Mouse (Mus musculus) liver, embryonic 15.5 days (tissue): Measurements from ENCODE around the gene Wdr18. TPM values are rescaled to one million over a fixed set of nuclear protein-coding genes. Genes with fewer than 3 reads are reported as not detected.

Experiments
- ATAC-seq: fragments of 200-750 bp; cut with Nextera tagmentation; 2 replicates; pipeline ENCODE4 v1.8.0; 2017; ENCODE audit warnings: moderate number of reproducible peaks, mild to moderate bottlenecking, moderate library complexity; ENCODE audit not compliant: insufficient read depth
- H3K27ac ChIP-seq: fragments of 300-500 bp; sonication (generic); replicated peaks from 2 replicates; pipeline ENCODE4 v1.5.1; 2015; ENCODE audit warnings: mild to moderate bottlenecking, inconsistent platforms
- H3K27me3 ChIP-seq: fragments of 300-500 bp; sonication (generic); 2 replicates; pipeline ENCODE4 v1.6.1; 2015; ENCODE audit warnings: mild to moderate bottlenecking, inconsistent platforms
- H3K36me3 ChIP-seq: fragments of 300-500 bp; sonication (generic); replicated peaks from 2 replicates; pipeline ENCODE4 v1.6.1; 2015; ENCODE audit warnings: moderate library complexity, mild to moderate bottlenecking, inconsistent platforms
- H3K4me1 ChIP-seq: fragments of 300-500 bp; sonication (generic); replicated peaks from 2 replicates; pipeline ENCODE4 v1.6.1; 2015; ENCODE audit warnings: inconsistent platforms
- H3K4me2 ChIP-seq: fragments of 300-500 bp; sonication (generic); 2 replicates; pipeline ENCODE4 v1.6.1; 2015; ENCODE audit warnings: moderate library complexity, mild to moderate bottlenecking, inconsistent platforms
- H3K4me3 ChIP-seq: fragments of 300-500 bp; sonication (generic); replicated peaks from 2 replicates; pipeline ENCODE4 v1.5.1; 2015; ENCODE audit warnings: mild to moderate bottlenecking, inconsistent platforms
- H3K9ac ChIP-seq: fragments of 300-500 bp; sonication (generic); 2 replicates; pipeline ENCODE4 v1.6.1; 2015; ENCODE audit warnings: moderate library complexity, mild to moderate bottlenecking, inconsistent platforms
- H3K9me3 ChIP-seq: fragments of 300-500 bp; sonication (generic); replicated peaks from 2 replicates; pipeline ENCODE4 v1.6.1; 2016; ENCODE audit warnings: inconsistent platforms
- WGBS: fragments of 180-500 bp; shearing (Covaris S2); methylation state at CpG from one replicate; pipeline ENCODE4 v1.1.7; 2015; ENCODE audit warnings: mixed read lengths; ENCODE audit not compliant: insufficient replicate concordance; 5-methylcytosine and 5-hydroxymethylcytosine counted together
- polyA plus RNA-seq: library from polyadenylated mRNA; unstranded; fragments of >200 nt; fragmentation: Nextera tagmentation; extraction: Ambion mirVana; gene quantifications from 2 replicates; pipeline ENCODE4 v1.2.1, GENCODE M21; 2015

Gene Wdr18
- 46.3 and 48.4 TPM in 2 replicates for polyA plus RNA-seq

GRCm38 (mm10) chr10:79959847-79960601, at the start of gene Wdr18:
Gene Wdr18, plus strand, starts transcription at chr10:79960152.
- peak; percentile 92 for ATAC-seq
- Histone ChIP-seq H3K27ac (peak within 1 kb of the TSS; percentile 64), H3K4me3 (peak within 1 kb of the TSS; percentile 85), H3K36me3 (peaks cover 35% of the 10 kb centered on the region), H3K9ac (peak within 1 kb of the TSS; percentile 77), H3K4me1 (peaks cover 39% of the 10 kb centered on the region), H3K9me3 (no peaks in the 10 kb centered on the region), H3K27me3 (no peaks in the 10 kb centered on the region), H3K4me2 (peak within 1 kb of the TSS; percentile 92)
- WGBS, result under 1% methylated on average over 61 of the region's 61 CpGs

GRCm38 (mm10) chr10:79910556-79910955, 49.4 kb upstream of the Wdr18 start, which contains the start of gene Gm26602:
Gene Gm26602, plus strand, starts transcription at chr10:79910856.
- peaks cover 45% of the 10 kb centered on the region for H3K36me3 ChIP-seq
- H3K9ac ChIP-seq, result no peak within 1 kb of the TSS
- no peak for ATAC-seq
- H3K4me1 ChIP-seq, result peaks cover 68% of the 10 kb centered on the region
- H3K27me3 ChIP-seq, result no peaks in the 10 kb centered on the region
- H3K4me3 ChIP-seq, result no peak within 1 kb of the TSS
- 86% methylated on average over 4 of the region's 4 CpGs for WGBS
- peak within 1 kb of the TSS; percentile 82; the same call in 1 of the 2 replicates for H3K27ac ChIP-seq
- peak within 1 kb of the TSS; percentile 72; the same call in 1 of the 2 replicates for H3K4me2 ChIP-seq
- no peaks in the 10 kb centered on the region for H3K9me3 ChIP-seq

- Histone ChIP-seq H3K36me3 (peaks cover 29% of the 10 kb centered on the region; the same call in 1 of the 2 replicates), H3K9me3 (no peaks in the 10 kb centered on the region), H3K4me1 (peaks cover 78% of the 10 kb centered on the region), H3K4me3 (no peak overlapping the region), H3K27me3 (peaks cover 5% of the 10 kb centered on the region), H3K9ac (no peak overlapping the region), H3K4me2 (no peak overlapping the region), H3K27ac (no peak overlapping the region)
- no peak for ATAC-seq
- 72% methylated on average over 20 of the region's 20 CpGs for WGBS
These were observed 47.5 kb upstream of the Wdr18 start for GRCm38 (mm10) chr10:79912412-79912811.

GRCm38 (mm10) chr10:79914131-79914947, 45.6 kb upstream of the Wdr18 start:
- H3K4me3 ChIP-seq, result peak overlapping the region; percentile 77
- peaks cover 84% of the 10 kb centered on the region for H3K4me1 ChIP-seq
- H3K27me3 ChIP-seq, result peaks cover 24% of the 10 kb centered on the region
- WGBS, result 21% methylated on average over 11 of the region's 11 CpGs
- H3K9ac ChIP-seq, result peak overlapping the region; percentile 88
- peak; percentile 73 for ATAC-seq
- H3K4me2 ChIP-seq, result peak overlapping the region; percentile 97
- H3K9me3 ChIP-seq, result no peaks in the 10 kb centered on the region
- peaks cover 29% of the 10 kb centered on the region; the same call in 1 of the 2 replicates for H3K36me3 ChIP-seq
- H3K27ac ChIP-seq, result peak overlapping the region; percentile 87

- Histone ChIP-seq H3K4me2 (peak overlapping the region; percentile 97), H3K36me3 (peaks cover 29% of the 10 kb centered on the region; the same call in 1 of the 2 replicates), H3K9ac (peak overlapping the region; percentile 88), H3K9me3 (no peaks in the 10 kb centered on the region), H3K4me3 (peak overlapping the region; percentile 77), H3K27ac (peak overlapping the region; percentile 87), H3K4me1 (peaks cover 84% of the 10 kb centered on the region), H3K27me3 (peaks cover 32% of the 10 kb centered on the region)
- ATAC-seq, result 0 out of 2 replicates have a peak, but pooled peaks have one; percentile 0
- WGBS, result 31% methylated on average over 7 of the region's 7 CpGs
These were observed 44.9 kb upstream of the Wdr18 start for GRCm38 (mm10) chr10:79914948-79915596.

- no peak for ATAC-seq
- peak overlapping the region; percentile 88 for H3K9ac ChIP-seq
- peak overlapping the region; percentile 77 for H3K4me3 ChIP-seq
- peak overlapping the region; percentile 97 for H3K4me2 ChIP-seq
- 8% methylated on average over 8 of the region's 8 CpGs for WGBS
- H3K27ac ChIP-seq, result peak overlapping the region; percentile 87
- H3K36me3 ChIP-seq, result peaks cover 21% of the 10 kb centered on the region; the same call in 1 of the 2 replicates
- H3K4me1 ChIP-seq, result peaks cover 93% of the 10 kb centered on the region
- peaks cover 42% of the 10 kb centered on the region for H3K27me3 ChIP-seq
- H3K9me3 ChIP-seq, result no peaks in the 10 kb centered on the region
These were observed 43.9 kb upstream of the Wdr18 start for GRCm38 (mm10) chr10:79916081-79916480.

- Histone ChIP-seq H3K27me3 (peaks cover 51% of the 10 kb centered on the region), H3K36me3 (peaks cover 12% of the 10 kb centered on the region; the same call in 1 of the 2 replicates), H3K9ac (peak within 1 kb of the TSS; percentile 88), H3K9me3 (no peaks in the 10 kb centered on the region), H3K4me3 (peak within 1 kb of the TSS; percentile 77), H3K27ac (peak within 1 kb of the TSS; percentile 87), H3K4me2 (peak within 1 kb of the TSS; percentile 97), H3K4me1 (peaks cover 97% of the 10 kb centered on the region)
- ATAC-seq, result peak; percentile 76
- 2% methylated on average over 42 of the region's 42 CpGs for WGBS
These were observed 43.0 kb upstream of the Wdr18 start, which contains the start of gene Kiss1r for GRCm38 (mm10) chr10:79916808-79917531. Gene Kiss1r, plus strand, starts transcription at chr10:79916971.

- peaks cover 92% of the 10 kb centered on the region for H3K4me1 ChIP-seq
- H3K4me3 ChIP-seq, result peak overlapping the region; percentile 77
- no peaks in the 10 kb centered on the region for H3K9me3 ChIP-seq
- peak overlapping the region; percentile 87; the same call in 1 of the 2 replicates for H3K27ac ChIP-seq
- H3K27me3 ChIP-seq, result peaks cover 57% of the 10 kb centered on the region
- peak overlapping the region; percentile 97 for H3K4me2 ChIP-seq
- WGBS, result 55% methylated on average over 5 of the region's 5 CpGs
- no peak for ATAC-seq
- no peak overlapping the region for H3K9ac ChIP-seq
- H3K36me3 ChIP-seq, result 0 out of 2 replicates have a peak, but pooled peaks cover 6% of the 10 kb centered on the region
These were observed 42.3 kb upstream of the Wdr18 start for GRCm38 (mm10) chr10:79917532-79918100.

GRCm38 (mm10) chr10:79918231-79919078, 41.5 kb upstream of the Wdr18 start:
- Histone ChIP-seq H3K27me3 (peaks cover 65% of the 10 kb centered on the region), H3K9ac (0 out of 2 replicates have a peak overlapping the region, but pooled peaks have one; percentile 6), H3K36me3 (no peaks in the 10 kb centered on the region), H3K4me3 (no peak overlapping the region), H3K9me3 (no peaks in the 10 kb centered on the region), H3K4me1 (peaks cover 86% of the 10 kb centered on the region), H3K27ac (no peak overlapping the region), H3K4me2 (peak overlapping the region; percentile 41)
- no peak for ATAC-seq
- 15% methylated on average over 35 of the region's 35 CpGs for WGBS
